Mouse (Mus musculus): Measurements from ENCODE around the gene Galp.

Gene Galp

GRCm38 (mm10) chr7:6156901-6157472 is 39.9 kb upstream of the Galp start:
- Histone ChIP-seq H3K9me3 (ENCODE audit: low read length) (no peaks in the 10 kb centered on the region), H3K36me3 (ENCODE audit: insufficient read depth, low read length) (peaks cover 7% of the 10 kb centered on the region; the same call in 1 of the 2 replicates), H3K4me3 (replicated peaks; ENCODE audit: low read length) (peak overlapping the region; percentile 99), H3K27me3 (ENCODE audit: insufficient read depth, low read length) (no peaks in the 10 kb centered on the region), H3K4me1 (replicated peaks; ENCODE audit: low read depth, low read length) (peaks cover 39% of the 10 kb centered on the region)
- TF ChIP-seq CTCF (conservative IDR thresholded peaks at IDR 0.05; ENCODE audit: low read length) = no peak
- no peak for TF ChIP-seq NANOG (IDR thresholded peaks at IDR 0.05; ENCODE audit: borderline replicate concordance, low read length)
- no peak for TF ChIP-seq POU5F1 (IDR thresholded peaks at IDR 0.05; ENCODE audit: borderline replicate concordance, low read length)

GRCm38 (mm10) chr7:6157479-6157878 is 39.4 kb upstream of the Galp start:
- Histone ChIP-seq H3K36me3 (ENCODE audit: insufficient read depth, low read length) (peaks cover 7% of the 10 kb centered on the region; the same call in 1 of the 2 replicates), H3K4me3 (replicated peaks; ENCODE audit: low read length) (no peak overlapping the region), H3K27me3 (ENCODE audit: insufficient read depth, low read length) (no peaks in the 10 kb centered on the region), H3K9me3 (ENCODE audit: low read length) (no peaks in the 10 kb centered on the region), H3K4me1 (replicated peaks; ENCODE audit: low read depth, low read length) (peaks cover 41% of the 10 kb centered on the region)
- TF ChIP-seq NANOG (IDR thresholded peaks at IDR 0.05; ENCODE audit: borderline replicate concordance, low read length) (no peak), POU5F1 (IDR thresholded peaks at IDR 0.05; ENCODE audit: borderline replicate concordance, low read length) (no peak), CTCF (conservative IDR thresholded peaks at IDR 0.05; ENCODE audit: low read length) (no peak)

- H3K27me3 ChIP-seq (ENCODE audit: insufficient read depth, low read length) = no peaks in the 10 kb centered on the region
- peaks cover 33% of the 10 kb centered on the region for H3K4me1 ChIP-seq (replicated peaks; ENCODE audit: low read depth, low read length)
- TF ChIP-seq NANOG (IDR thresholded peaks at IDR 0.05; ENCODE audit: borderline replicate concordance, low read length) = no peak
- TF ChIP-seq POU5F1 (IDR thresholded peaks at IDR 0.05; ENCODE audit: borderline replicate concordance, low read length) = no peak
- TF ChIP-seq CTCF (conservative IDR thresholded peaks at IDR 0.05; ENCODE audit: low read length) = no peak
Observed at GRCm38 (mm10) chr7:6159604-6160003, 37.3 kb upstream of the Galp start.

GRCm38 (mm10) chr7:6161541-6161940 is 35.3 kb upstream of the Galp start:
- Histone ChIP-seq H3K27me3 (ENCODE audit: insufficient read depth, low read length) (no peaks in the 10 kb centered on the region), H3K36me3 (ENCODE audit: insufficient read depth, low read length) (no peaks in the 10 kb centered on the region), H3K4me3 (replicated peaks; ENCODE audit: low read length) (no peak overlapping the region), H3K4me1 (replicated peaks; ENCODE audit: low read depth, low read length) (peaks cover 33% of the 10 kb centered on the region), H3K9me3 (ENCODE audit: low read length) (no peaks in the 10 kb centered on the region)
- TF ChIP-seq POU5F1 (IDR thresholded peaks at IDR 0.05; ENCODE audit: borderline replicate concordance, low read length) = no peak
- no peak for TF ChIP-seq NANOG (IDR thresholded peaks at IDR 0.05; ENCODE audit: borderline replicate concordance, low read length)

More at GRCm38 (mm10) chr7:6159604-6160003, 37.3 kb upstream of the Galp start:
- Histone ChIP-seq H3K9me3 (ENCODE audit: low read length) (no peaks in the 10 kb centered on the region), H3K4me3 (replicated peaks; ENCODE audit: low read length) (no peak overlapping the region), H3K36me3 (ENCODE audit: insufficient read depth, low read length) (no peaks in the 10 kb centered on the region)

GRCm38 (mm10) chr7:6162172-6162571 is 34.7 kb upstream of the Galp start:
- H3K4me1 ChIP-seq (replicated peaks; ENCODE audit: low read depth, low read length) = peaks cover 27% of the 10 kb centered on the region
- H3K36me3 ChIP-seq (ENCODE audit: insufficient read depth, low read length) = no peaks in the 10 kb centered on the region
- no peaks in the 10 kb centered on the region for H3K27me3 ChIP-seq (ENCODE audit: insufficient read depth, low read length)
- H3K4me3 ChIP-seq (replicated peaks; ENCODE audit: low read length) = no peak overlapping the region
- TF ChIP-seq POU5F1 (IDR thresholded peaks at IDR 0.05; ENCODE audit: borderline replicate concordance, low read length) = no peak
- no peak for TF ChIP-seq NANOG (IDR thresholded peaks at IDR 0.05; ENCODE audit: borderline replicate concordance, low read length)
- TF ChIP-seq CTCF (conservative IDR thresholded peaks at IDR 0.05; ENCODE audit: low read length) = no peak
- H3K9me3 ChIP-seq (ENCODE audit: low read length) = no peaks in the 10 kb centered on the region

GRCm38 (mm10) chr7:6164671-6165070 is 32.2 kb upstream of the Galp start:
- Histone ChIP-seq H3K36me3 (ENCODE audit: insufficient read depth, low read length) (no peaks in the 10 kb centered on the region), H3K27me3 (ENCODE audit: insufficient read depth, low read length) (no peaks in the 10 kb centered on the region), H3K9me3 (ENCODE audit: low read length) (no peaks in the 10 kb centered on the region), H3K4me1 (replicated peaks; ENCODE audit: low read depth, low read length) (peaks cover 25% of the 10 kb centered on the region), H3K4me3 (replicated peaks; ENCODE audit: low read length) (no peak overlapping the region)
- no peak for TF ChIP-seq NANOG (IDR thresholded peaks at IDR 0.05; ENCODE audit: borderline replicate concordance, low read length)
- TF ChIP-seq POU5F1 (IDR thresholded peaks at IDR 0.05; ENCODE audit: borderline replicate concordance, low read length) = no peak
- TF ChIP-seq CTCF (conservative IDR thresholded peaks at IDR 0.05; ENCODE audit: low read length) = no peak

GRCm38 (mm10) chr7:6169403-6169802 is 27.5 kb upstream of the Galp start:
- TF ChIP-seq POU5F1 (IDR thresholded peaks at IDR 0.05; ENCODE audit: borderline replicate concordance, low read length) (no peak), NANOG (IDR thresholded peaks at IDR 0.05; ENCODE audit: borderline replicate concordance, low read length) (no peak), CTCF (conservative IDR thresholded peaks at IDR 0.05; ENCODE audit: low read length) (no peak)
- Histone ChIP-seq H3K27me3 (ENCODE audit: insufficient read depth, low read length) (no peaks in the 10 kb centered on the region), H3K36me3 (ENCODE audit: insufficient read depth, low read length) (peaks cover 6% of the 10 kb centered on the region), H3K4me3 (replicated peaks; ENCODE audit: low read length) (no peak overlapping the region), H3K4me1 (replicated peaks; ENCODE audit: low read depth, low read length) (peaks cover 33% of the 10 kb centered on the region), H3K9me3 (ENCODE audit: low read length) (no peaks in the 10 kb centered on the region)

- Histone ChIP-seq H3K27me3 (ENCODE audit: insufficient read depth, low read length) (no peaks in the 10 kb centered on the region), H3K4me3 (replicated peaks; ENCODE audit: low read length) (no peak overlapping the region), H3K4me1 (replicated peaks; ENCODE audit: low read depth, low read length) (peaks cover 34% of the 10 kb centered on the region), H3K9me3 (ENCODE audit: low read length) (no peaks in the 10 kb centered on the region), H3K36me3 (ENCODE audit: insufficient read depth, low read length) (peaks cover 15% of the 10 kb centered on the region)
- no peak for TF ChIP-seq POU5F1 (IDR thresholded peaks at IDR 0.05; ENCODE audit: borderline replicate concordance, low read length)
Observed at GRCm38 (mm10) chr7:6170391-6170790, 26.5 kb upstream of the Galp start.

GRCm38 (mm10) chr7:6170871-6171270 is 26.0 kb upstream of the Galp start:
- TF ChIP-seq NANOG (IDR thresholded peaks at IDR 0.05; ENCODE audit: borderline replicate concordance, low read length) (no peak), CTCF (conservative IDR thresholded peaks at IDR 0.05; ENCODE audit: low read length) (no peak), POU5F1 (IDR thresholded peaks at IDR 0.05; ENCODE audit: borderline replicate concordance, low read length) (no peak)
- Histone ChIP-seq H3K27me3 (ENCODE audit: insufficient read depth, low read length) (no peaks in the 10 kb centered on the region), H3K9me3 (ENCODE audit: low read length) (no peaks in the 10 kb centered on the region), H3K4me1 (replicated peaks; ENCODE audit: low read depth, low read length) (peaks cover 38% of the 10 kb centered on the region), H3K36me3 (ENCODE audit: insufficient read depth, low read length) (peaks cover 20% of the 10 kb centered on the region), H3K4me3 (replicated peaks; ENCODE audit: low read length) (peak overlapping the region; percentile 88)

All from E14TG2a.4 (cell line).